Mouse (Mus musculus) intestine, postnatal 0 days (tissue): ENCODE measurements around the gene Zfp384. TPM values are rescaled to one million over a fixed set of nuclear protein-coding genes. Genes with fewer than 3 reads are reported as not detected.
A peak's percentile ranks its signal among the peaks of the same experiment; 100 is the strongest.

Experiments
- ATAC-seq: fragments of 200-750 bp; cut with Nextera tagmentation; 2 replicates; pipeline ENCODE4 v1.8.0; 2017; ENCODE audit warnings: mild to moderate bottlenecking, moderate TSS enrichment, moderate library complexity
- H3K27ac ChIP-seq: fragments of 300-500 bp; sonication (generic); 2 replicates; pipeline ENCODE4 v1.5.1; 2014; ENCODE audit warnings: mild to moderate bottlenecking, low read depth, low read length, moderate library complexity
- H3K27me3 ChIP-seq: fragments of 300-500 bp; sonication (generic); replicated peaks from 2 replicates; pipeline ENCODE4 v1.6.1; 2014; ENCODE audit warnings: low read length, mixed read lengths; ENCODE audit not compliant: control insufficient read depth, insufficient read depth
- H3K36me3 ChIP-seq: fragments of 300-500 bp; sonication (generic); 2 replicates; pipeline ENCODE4 v1.6.1; 2014; ENCODE audit warnings: mild to moderate bottlenecking, moderate library complexity; ENCODE audit not compliant: control insufficient read depth, insufficient read depth
- H3K4me1 ChIP-seq: fragments of 300-500 bp; sonication (generic); replicated peaks from 2 replicates; pipeline ENCODE4 v1.6.1; 2014; ENCODE audit warnings: antibody characterized with exemption, low read length, mixed read lengths; ENCODE audit not compliant: control insufficient read depth, insufficient read depth
- H3K4me2 ChIP-seq: fragments of 300-500 bp; sonication (generic); replicated peaks from 2 replicates; pipeline ENCODE4 v1.6.1; 2014; ENCODE audit warnings: low read depth, mild to moderate bottlenecking, moderate library complexity
- H3K4me3 ChIP-seq: fragments of 300-500 bp; sonication (generic); 2 replicates; pipeline ENCODE4 v1.5.1; 2014; ENCODE audit warnings: low read depth, low read length
- H3K9ac ChIP-seq: fragments of 300-500 bp; sonication (generic); 2 replicates; pipeline ENCODE4 v1.6.1; 2014; ENCODE audit warnings: mild to moderate bottlenecking, low read depth, low read length
- H3K9me3 ChIP-seq: fragments of 300-500 bp; sonication (generic); 2 replicates; pipeline ENCODE4 v1.6.1; 2016; ENCODE audit warnings: mixed run types; ENCODE audit not compliant: control insufficient read depth
- CTCF ChIP-seq: sonication (generic); IDR thresholded peaks from 2 replicates; pipeline ENCODE4 v1.5.1; 2016; ENCODE audit warnings: low read depth, mild to moderate bottlenecking, control low read depth, antibody characterized with exemption, moderate library complexity
- WGBS: fragments of 180-500 bp; shearing (Covaris S2); extraction: QIAGEN DNeasy Blood & Tissue Kit; methylation state at CpG from one replicate; pipeline ENCODE4 v1.1.7; 2014; 5-methylcytosine and 5-hydroxymethylcytosine counted together
- polyA plus RNA-seq: library from polyadenylated mRNA; unstranded; fragments of >200 nt; fragmentation: Nextera tagmentation; extraction: Ambion mirVana; gene quantifications from 2 replicates; pipeline ENCODE4 v1.2.1, GENCODE M21; 2015

Gene Zfp384
- polyA plus RNA-seq, 1 experiment from 2014 or later, result 8.2 TPM

DNA sequence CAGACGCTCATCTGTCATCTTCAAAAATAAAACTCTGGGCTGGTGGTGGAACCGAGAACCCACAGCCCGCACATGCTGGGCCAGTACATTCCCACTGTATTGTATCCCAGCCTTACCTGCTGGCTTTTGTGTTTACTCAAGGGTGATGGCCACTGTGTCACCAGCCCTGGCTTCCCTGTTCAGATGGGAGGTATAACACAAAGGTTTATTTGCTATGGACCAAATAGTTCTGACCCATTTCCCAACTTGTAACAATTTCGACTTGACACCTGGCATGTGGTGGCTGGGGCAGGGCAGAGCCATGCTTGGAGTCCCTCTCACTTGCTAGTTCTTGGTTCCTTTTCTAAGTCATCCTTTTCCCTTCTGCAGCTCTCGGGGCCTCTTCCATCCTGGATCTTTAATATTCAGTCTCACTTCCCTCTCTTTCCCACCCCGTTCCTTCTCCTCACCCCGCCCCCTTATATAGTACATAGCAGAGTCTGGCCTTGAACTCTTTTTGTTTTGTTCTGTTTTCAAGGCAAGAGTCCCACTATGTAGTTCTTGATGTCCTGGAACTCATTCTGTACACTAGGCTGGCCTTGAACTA lies 73.9 kb downstream of the Zfp384 start:
- no peak for TF ChIP-seq CTCF
- no peak for ATAC-seq
- H3K4me2 ChIP-seq, result no peak overlapping the region
- H3K9ac ChIP-seq, result no peak overlapping the region
- peaks cover 8% of the 10 kb centered on the region; the same call in 1 of the 2 replicates for H3K4me1 ChIP-seq
- H3K9me3 ChIP-seq, result no peaks in the 10 kb centered on the region
- no peak overlapping the region for H3K27ac ChIP-seq
- WGBS, result 84% methylated on average over 7 of the region's 7 CpGs
- H3K4me3 ChIP-seq, result no peak overlapping the region
- H3K27me3 ChIP-seq, result no peaks in the 10 kb centered on the region
- H3K36me3 ChIP-seq, result peaks cover 13% of the 10 kb centered on the region; the same call in 1 of the 2 replicates

DNA sequence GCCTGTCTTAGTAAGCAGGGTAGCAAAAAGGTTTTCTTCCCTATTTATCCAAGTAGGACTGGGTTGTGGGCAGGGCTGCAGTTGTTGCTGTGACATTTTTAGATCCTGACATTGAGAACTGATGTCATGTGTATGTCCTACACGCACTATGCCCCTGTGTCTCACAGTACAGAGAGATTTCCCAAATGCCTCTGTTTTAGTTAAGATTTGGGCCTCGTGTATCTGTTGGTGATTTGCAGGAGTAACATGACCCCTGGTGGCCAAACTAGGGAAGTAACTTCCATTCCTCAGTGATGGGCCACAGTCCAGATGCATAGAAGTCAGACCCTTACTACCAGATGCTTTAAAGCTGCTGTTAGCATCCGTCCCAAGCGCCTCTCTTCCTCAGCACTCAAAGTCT lies 75.5 kb downstream of the Zfp384 start:
- Histone ChIP-seq H3K4me3 (no peak overlapping the region), H3K9ac (no peak overlapping the region), H3K4me2 (no peak overlapping the region), H3K27ac (no peak overlapping the region), H3K27me3 (no peaks in the 10 kb centered on the region), H3K36me3 (peaks cover 13% of the 10 kb centered on the region; the same call in 1 of the 2 replicates), H3K9me3 (no peaks in the 10 kb centered on the region), H3K4me1 (peaks cover 12% of the 10 kb centered on the region; the same call in 1 of the 2 replicates)
- ATAC-seq, result no peak
- TF ChIP-seq CTCF, result peak; percentile 94
- WGBS, result 8% methylated on average over 4 of the region's 4 CpGs

Other genes starting within 250 kb of the Zfp384 start
- 3.5 and 4.6 TPM in 2 replicates for gene Eno2, start 239.5 kb upstream of the Zfp384 start, polyA plus RNA-seq
- gene Lrrc23, start 229.4 kb upstream of the Zfp384 start, polyA plus RNA-seq, result 0.21 TPM in 1 of 2 replicates, not detected in the other
- 57.7 and 69.5 TPM in 2 replicates for gene Spsb2, start 200.5 kb upstream of the Zfp384 start, polyA plus RNA-seq
- 489 and 537 TPM in 2 replicates for gene Tpi1, start 194.8 kb upstream of the Zfp384 start, polyA plus RNA-seq
- 44.8 and 45.0 TPM in 2 replicates for gene Usp5, start 179.7 kb upstream of the Zfp384 start, polyA plus RNA-seq
- 45.4 and 57.4 TPM in 2 replicates for gene Cdca3, start 179.6 kb upstream of the Zfp384 start, polyA plus RNA-seq
- gene Gnb3, start 168.9 kb upstream of the Zfp384 start, polyA plus RNA-seq, result 0.42 and 0.47 TPM in 2 replicates
- 4.5 and 4.6 TPM in 2 replicates for gene P3h3, start 151.4 kb upstream of the Zfp384 start, polyA plus RNA-seq
- 0.46 and 0.64 TPM in 2 replicates for gene Gpr162, start 145.2 kb upstream of the Zfp384 start, polyA plus RNA-seq
- 0.75 and 0.83 TPM in 2 replicates for gene Cd4, start 120.9 kb upstream of the Zfp384 start, polyA plus RNA-seq
- gene Lag3, start 97.4 kb upstream of the Zfp384 start, polyA plus RNA-seq, result 1.6 and 1.7 TPM in 2 replicates
- 167 and 169 TPM in 2 replicates for gene Ptms, start 89.0 kb upstream of the Zfp384 start, polyA plus RNA-seq
- 265 and 269 TPM in 2 replicates for gene Mlf2, start 77.8 kb upstream of the Zfp384 start, polyA plus RNA-seq
- gene Cops7a, start 43.6 kb upstream of the Zfp384 start, polyA plus RNA-seq, result 105 and 110 TPM in 2 replicates
- 1.8 and 2.1 TPM in 2 replicates for gene Pianp, start 12.5 kb upstream of the Zfp384 start, polyA plus RNA-seq
- 65.4 and 70.1 TPM in 2 replicates for gene Ing4, start 30.6 kb downstream of the Zfp384 start, polyA plus RNA-seq
- 3.1 and 4.1 TPM in 2 replicates for gene Acrbp, start 40.5 kb downstream of the Zfp384 start, polyA plus RNA-seq
- gene Lpar5, start 58.8 kb downstream of the Zfp384 start, polyA plus RNA-seq, result 9.2 and 9.9 TPM in 2 replicates
- gene Chd4, start 86.8 kb downstream of the Zfp384 start, polyA plus RNA-seq, result 30.7 and 34.2 TPM in 2 replicates
- gene Nop2, start 122.8 kb downstream of the Zfp384 start, polyA plus RNA-seq, result 21.9 and 22.6 TPM in 2 replicates
- 3.2 and 3.9 TPM in 2 replicates for gene Iffo1, start 136.1 kb downstream of the Zfp384 start, polyA plus RNA-seq
- gene Gapdh, start 157.3 kb downstream of the Zfp384 start, polyA plus RNA-seq, result 1,338 and 1,629 TPM in 2 replicates
- 17.9 and 19.0 TPM in 2 replicates for gene Ncapd2, start 182.6 kb downstream of the Zfp384 start, polyA plus RNA-seq
- gene Mrpl51, start 182.7 kb downstream of the Zfp384 start, polyA plus RNA-seq, result 270 and 282 TPM in 2 replicates
- 2.7 and 3.4 TPM in 2 replicates for gene Vamp1, start 206.4 kb downstream of the Zfp384 start, polyA plus RNA-seq
- 25.9 and 26.7 TPM in 2 replicates for gene Tapbpl, start 222.7 kb downstream of the Zfp384 start, polyA plus RNA-seq
- gene Cd27, start 227.9 kb downstream of the Zfp384 start, polyA plus RNA-seq, result 0.78 and 2.1 TPM in 2 replicates